Mouse (Mus musculus): ENCODE results near the gene Chrm2.
A peak's percentile ranks its signal among the peaks of the same experiment; 100 is the strongest.

The Chrm2 gene

DNA sequence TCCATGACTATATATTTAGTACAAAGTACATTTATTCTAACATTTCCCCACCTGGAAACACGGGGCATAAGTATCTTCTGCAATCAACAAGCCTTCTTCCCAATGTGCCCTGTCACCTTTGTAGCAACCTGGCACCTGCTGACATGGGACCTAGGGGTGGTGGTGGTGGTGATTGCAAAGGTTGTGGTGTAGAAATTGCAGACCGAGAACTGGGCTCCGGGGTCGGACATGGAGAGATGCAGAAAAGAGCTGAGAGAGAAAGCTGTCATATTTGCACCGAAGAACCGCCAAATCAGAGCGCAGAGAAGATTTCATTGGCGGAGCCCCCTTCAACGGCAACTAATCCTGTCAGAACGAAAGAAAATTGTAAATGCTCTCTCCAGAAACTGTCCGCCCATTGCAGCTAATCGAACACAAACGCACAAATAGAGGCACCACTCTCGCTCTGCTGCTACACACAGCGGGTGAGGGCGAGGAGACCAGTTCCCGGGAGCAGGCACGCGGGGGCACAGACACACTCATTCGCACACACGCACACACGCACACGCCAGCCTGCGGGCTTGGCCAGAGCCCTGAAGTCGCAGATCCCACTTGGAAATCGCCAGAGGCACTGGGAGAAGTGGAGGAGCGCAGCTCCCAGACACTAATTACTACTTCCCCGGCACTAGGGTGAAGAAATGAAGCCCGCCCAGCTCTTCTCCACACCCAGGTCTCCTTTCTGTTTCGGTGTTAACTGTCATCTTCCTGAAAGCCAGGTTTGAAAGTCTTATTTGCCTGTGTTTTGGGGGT lies at the start of gene Chrm2:
Gene Chrm2, plus strand, starts transcription at position 473 of the 789 bp plus-strand sequence.
- peak; percentile 38 to 50 for DNase-seq

DNA sequence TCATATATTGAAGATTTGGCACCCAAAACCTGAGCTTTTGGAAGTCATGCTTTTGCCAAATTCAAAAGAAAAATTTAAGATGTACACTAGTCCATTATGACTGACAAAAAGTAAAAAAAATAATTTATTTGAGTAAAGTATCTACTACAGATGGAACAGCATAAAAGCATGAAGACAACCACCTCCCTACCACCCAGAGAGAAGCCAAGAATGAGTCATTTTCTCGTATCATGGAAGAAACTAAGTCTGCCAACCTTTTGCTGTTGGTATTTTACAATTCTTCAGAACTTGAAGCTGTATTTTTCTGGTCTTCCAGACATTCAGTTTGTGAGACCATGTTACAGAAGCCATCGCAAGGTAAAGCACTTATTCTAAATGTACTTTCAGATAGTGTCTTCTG lies 13.9 kb upstream of the Chrm2 start:
- DNase-seq = no peak

DNA sequence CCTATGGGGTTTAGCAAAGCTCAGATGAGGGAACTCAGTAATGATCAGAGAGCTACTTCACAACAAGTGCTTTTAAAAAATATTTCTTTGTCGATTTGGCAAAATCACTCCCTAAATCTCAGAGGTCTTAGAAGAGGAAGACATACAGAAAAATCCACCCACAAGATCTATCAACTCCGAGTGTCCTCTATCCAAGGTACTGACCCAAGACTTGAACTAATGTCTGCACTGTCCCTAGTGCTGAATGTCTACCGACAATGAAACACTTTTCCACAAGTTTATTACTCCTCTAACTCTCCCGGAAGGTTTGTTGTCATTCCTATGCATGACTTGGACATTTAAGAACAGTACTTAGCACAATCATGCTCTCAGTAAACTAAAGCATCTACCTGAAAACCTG lies 9.9 kb upstream of the Chrm2 start:
- no peak for DNase-seq

DNA sequence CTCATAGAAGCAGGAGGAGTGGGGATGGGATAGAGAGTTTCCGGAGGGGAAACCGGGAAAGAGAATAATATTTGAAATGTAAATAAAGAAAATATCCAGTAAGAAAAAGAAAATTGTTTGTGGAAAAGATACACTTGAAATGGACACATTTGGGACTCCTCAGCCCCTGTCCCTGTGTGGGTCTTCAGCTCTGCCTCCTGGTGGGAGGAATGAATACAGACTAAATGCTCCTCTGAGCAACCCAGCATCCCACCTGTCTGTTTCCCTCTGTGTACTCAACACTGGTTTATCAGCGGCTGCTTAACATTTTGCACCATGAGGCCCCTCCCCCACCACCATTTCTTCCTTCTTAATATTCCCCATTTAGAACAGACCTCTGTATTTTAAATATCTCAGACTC lies 3.8 kb upstream of the Chrm2 start:
- DNase-seq = no peak

DNA sequence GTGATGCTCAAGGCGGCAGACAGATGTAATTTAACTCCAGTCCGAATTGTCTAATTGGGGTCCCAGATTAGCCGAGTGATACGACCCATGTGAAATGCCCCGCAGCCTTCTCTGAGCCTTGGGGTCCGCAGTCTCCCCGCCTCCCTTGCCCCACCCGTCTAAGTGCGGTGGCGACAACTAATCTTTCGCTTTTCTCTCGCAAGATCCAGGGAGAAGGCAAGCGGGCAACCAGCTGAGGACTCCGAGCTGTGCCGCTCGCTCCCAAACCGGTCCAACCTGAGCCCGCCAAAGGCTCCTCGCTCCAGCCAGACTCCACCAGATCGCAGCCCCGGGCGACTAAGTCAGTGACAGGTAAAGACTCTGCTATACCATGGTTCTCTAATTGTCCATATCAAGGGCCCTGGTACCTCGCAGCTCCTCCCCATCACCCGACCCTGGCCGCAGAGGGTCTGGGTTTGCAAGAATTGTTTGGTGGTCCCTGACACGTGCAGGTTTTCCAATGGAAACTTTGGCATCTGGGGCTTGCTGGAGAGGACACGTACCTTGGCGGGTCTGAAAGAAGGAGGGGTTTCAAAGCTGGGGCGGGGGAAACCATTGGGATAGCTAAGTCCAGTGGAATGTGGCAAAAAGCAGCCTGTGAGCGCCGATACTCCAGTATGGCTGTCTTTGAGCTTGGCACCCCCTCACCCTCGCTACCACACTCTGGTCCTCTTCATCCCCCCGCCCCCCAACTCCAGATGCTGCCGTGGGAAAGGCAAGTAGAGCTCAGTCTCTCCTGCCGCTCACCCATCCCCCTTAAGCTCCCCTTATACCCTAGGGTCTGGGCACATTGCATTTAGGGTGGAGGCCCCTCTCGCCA lies 746 bp downstream of the Chrm2 start:
- DNase-seq = peak; percentile 30 to 45

DNA sequence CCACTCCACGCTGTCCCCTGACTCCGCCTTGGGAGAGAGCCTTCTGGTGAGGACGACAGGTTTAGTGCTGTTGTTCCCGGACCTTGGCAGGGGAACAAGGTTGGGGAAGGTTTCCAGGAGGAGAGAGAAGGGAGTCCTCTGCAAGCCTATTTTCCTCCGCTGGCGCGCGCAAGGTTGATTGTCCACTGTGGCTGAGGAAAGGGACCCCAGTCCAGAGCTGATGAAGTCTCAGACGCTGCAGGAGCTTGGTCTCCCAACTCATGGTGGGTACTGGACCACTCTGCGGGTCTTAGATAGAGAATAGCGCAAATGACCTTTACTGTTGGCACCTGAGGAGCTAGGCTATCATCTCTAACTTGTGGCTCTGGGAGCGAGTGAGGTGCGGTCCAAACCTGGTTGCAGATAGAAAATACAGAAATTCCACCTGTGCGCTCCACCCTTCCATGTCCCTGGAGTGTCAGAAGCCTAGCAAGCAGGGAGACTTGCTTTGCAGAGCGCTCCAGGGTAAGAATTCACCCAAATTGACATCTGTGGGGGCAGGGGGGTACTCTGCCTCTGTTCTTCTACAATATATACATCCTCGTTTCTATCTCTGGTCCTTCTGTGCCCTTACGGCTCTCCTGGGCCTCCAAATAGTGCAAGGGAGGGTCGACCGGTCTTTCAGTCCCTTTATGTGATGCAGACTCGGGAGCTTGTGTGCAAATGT lies 1.5 kb downstream of the Chrm2 start:
- DNase-seq = peak; percentile 9 to 20

DNA sequence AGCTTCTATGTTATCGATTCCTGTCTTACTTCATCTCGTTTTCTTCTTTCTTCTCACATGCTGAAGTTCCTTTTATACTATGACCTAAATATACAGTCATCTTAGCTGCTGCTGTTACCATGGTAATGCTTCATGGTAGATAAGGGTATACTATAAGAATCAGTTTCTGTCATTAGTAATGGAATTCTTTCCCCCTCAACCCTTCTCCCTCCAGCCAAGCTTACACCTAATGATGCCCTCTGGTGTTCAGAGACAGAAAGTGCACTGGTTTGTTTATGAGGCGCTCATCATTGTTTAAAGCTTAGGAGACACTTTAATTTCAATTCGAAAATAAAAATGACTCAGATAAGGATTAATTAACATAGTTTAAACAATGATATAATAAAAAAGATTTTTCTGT lies 5.8 kb downstream of the Chrm2 start:
- DNase-seq = peak in 1 of 2 experiments; percentile 26

DNA sequence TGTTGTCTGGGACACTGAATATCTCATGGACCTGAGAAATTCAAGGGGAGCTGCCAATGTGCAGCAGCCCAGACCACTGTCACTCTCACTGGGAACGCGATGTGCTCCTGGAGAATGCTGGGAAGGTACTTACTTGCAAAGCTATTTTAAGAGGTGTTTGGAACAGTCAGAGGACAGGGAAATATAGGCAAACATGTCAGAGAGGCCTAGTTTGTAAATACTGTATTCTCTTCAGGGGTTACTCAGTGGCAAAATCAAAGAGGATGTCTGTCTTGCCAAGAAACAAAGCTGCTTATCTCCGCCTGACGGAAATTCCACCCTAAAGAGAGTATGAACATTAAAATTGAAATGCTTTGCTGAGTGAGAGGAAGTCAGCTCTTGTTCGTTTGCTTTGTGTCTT lies 17.3 kb downstream of the Chrm2 start:
- DNase-seq = no peak

DNA sequence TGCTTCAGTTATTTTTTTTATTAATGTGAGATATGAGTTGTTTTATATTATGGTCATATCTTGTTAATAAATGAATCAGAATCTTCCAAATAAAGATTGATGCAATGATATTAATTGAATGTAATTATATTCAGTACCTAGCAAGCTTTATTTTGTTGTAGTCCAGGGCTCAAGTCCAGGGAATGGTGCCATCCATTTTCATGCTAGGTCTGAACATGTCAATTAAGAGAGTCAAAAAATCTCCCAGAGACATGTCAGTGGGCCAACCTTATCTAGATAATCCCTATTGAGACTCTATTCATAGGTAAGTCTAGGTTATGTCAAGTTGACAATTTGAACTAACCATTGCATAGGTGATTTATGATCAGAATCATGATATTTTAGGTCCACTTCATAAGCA lies 21.1 kb downstream of the Chrm2 start:
- no peak for DNase-seq

DNA sequence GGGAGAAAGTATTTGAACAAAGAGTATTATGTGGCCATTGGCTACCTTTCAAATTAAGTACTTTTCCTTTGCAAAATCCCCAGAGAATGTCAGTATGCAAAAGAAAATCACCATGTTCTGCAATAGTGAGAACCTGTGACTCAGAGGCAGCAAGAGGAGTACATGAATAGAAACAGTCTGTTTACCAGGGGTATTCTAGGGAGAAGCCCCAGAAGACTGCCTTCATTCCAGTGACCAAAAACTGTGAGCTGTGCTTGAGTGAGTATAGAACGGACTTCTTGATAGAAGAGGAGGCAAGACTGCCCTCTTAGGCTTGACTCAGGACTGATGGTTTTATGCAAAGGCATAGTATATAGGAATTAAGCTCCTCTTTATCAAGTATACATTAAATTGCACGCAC lies 22.2 kb downstream of the Chrm2 start:
- DNase-seq = no peak

DNA sequence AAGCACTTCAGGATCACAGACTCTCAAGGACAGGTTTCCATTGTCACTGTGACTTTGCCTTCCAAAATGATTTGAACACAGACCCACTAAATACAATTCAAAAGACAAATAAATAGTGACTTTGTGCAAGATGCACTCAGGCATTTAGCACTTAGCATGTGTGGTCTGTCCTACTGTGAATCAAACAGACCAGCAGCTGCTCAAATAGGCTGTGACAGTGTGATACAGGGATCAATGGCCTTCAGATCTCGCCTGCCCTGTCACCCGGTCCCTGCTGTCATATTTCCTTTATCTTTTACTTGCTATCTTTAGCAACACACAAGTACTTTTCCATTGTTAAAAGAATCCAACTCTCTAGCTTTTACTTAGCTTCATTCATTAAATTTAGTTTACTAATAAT lies 31.8 kb downstream of the Chrm2 start:
- DNase-seq = no peak

DNA sequence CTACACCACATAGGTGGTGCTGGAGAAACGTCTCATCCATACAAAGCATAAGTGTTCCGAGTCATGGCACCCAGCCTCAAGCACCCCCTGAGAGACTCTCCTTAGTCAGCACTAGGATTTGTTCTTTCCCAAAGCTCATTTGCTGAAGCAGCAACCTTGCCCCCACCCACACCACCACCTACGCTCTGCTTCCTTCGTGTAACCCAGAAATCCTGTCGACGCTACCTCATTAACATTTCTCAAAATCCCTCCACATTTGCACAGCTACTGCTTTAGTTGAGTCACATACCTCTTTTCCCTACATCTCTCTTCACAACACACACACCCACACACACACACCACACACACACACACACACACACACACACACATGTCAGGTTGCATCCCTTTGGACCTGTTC lies 50.1 kb downstream of the Chrm2 start:
- no peak for DNase-seq

DNA sequence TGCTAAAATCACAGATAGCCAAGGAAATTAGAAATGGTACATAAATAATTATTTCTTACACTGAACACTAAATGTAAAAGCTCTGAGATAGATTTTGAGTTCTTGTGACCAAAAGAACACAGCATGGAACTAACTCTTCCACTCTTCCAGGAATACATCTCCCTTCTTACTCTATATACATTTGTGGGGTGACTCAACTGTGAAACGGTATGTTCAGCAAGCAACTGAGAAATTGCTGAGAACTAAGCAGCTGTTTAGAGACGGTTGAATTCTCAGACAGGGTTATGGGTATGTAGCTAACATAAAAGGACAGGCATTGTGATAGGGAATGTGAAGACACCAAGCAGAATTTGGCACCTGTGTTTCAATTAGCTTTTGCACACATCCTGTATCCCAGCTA lies 51.3 kb downstream of the Chrm2 start:
- DNase-seq = no peak

DNA sequence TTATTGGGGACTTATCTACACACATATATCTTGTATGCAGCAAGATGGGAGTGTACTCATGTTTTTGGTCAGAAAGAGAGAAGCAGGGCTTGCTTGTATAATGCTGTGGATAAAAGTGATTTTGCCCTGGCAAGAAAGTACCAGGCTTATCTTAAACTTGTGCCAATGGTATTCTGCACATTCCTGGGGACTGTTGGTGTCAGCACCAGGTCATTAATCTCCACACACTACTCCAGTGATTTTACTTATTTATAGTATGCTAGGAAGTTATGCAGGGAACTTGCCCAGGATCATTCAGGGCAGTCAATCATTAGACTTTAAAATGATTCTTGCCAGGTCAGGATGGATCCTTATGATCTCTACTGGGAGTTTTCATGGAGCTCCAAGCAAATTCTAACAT lies 63.6 kb downstream of the Chrm2 start:
- DNase-seq = no peak

DNA sequence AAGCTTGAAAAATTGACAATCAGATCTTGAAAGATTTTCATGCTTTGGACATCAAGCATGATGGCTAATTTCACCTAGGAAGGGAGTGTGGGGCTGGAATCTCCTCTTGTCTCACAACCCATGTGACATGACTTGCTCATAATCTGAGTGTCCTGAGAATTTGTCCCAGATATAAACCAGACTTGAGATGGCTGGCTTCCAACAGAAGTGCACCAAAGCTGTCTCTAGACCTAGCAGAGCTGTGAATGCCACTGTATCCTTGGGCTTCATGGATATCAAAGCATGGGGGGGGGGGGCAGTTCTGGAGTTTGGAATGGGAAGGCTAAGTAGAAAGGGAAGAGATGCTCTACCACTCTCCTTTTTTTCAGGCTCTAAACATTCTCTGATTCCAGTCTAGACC lies 67.2 kb downstream of the Chrm2 start:
- DNase-seq = no peak

DNA sequence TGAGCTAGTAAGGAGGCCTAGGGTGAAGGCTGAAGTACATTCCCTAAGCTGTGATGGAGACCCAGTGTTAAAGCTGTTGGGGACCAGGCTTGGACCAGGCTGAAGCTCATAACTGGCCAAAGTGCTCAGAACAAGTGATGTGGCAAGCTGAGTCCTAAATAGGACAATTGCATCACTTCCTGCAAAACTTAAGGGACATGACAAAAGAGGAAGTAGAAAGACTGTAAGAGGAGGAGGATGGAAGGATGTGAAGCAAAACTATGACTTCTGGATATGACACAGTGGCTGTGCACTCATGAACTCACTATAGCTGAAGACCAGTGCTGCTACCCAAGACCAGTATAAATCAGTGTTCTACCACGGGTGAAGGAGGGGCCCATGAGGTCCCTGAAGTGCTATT lies 69.1 kb downstream of the Chrm2 start:
- no peak for DNase-seq

DNA sequence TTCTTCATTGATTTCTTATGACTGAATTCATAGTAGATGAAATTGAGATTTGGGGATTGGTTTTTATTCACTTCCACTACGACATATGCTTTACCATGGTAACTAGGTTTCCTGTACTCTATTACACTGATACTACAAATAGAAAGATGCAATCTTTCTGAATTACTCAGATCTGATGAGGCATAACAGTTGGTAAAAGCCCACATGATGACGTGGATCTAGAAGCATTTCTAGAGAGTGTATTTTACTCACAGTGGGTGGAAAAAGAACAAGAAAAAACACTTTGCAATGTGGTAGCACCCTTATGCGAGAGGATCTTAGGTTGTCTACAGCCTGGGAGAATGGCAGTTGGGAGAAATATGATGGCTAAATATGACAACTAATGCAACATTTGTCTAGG lies 76.1 kb downstream of the Chrm2 start:
- no peak for DNase-seq

DNA sequence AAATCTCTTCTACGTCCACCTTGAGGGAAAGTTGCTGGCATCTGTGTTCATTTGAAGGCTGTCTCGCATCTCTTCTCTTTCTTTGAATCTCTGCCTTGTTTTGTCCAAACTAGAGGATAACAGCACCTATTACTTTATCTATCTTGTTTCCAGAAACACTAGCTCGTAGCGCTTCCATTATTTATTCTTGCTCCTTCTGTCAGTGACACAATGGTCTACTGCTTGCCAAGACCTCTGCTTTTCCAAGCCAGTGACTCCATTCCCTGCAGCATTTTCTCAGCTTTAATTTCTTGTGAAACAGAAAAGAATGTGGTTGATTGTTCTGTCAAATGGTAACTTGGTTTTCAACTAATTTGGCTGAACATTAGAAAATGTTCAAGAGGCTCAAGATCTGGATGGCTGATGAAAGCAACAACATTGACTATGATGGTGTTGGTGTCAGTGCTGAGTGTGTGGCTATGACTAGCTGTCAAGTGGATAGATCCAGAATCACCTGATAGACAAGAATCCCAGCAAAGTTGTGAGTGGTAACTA lies 96.3 kb downstream of the Chrm2 start:
- no peak for DNase-seq

DNA sequence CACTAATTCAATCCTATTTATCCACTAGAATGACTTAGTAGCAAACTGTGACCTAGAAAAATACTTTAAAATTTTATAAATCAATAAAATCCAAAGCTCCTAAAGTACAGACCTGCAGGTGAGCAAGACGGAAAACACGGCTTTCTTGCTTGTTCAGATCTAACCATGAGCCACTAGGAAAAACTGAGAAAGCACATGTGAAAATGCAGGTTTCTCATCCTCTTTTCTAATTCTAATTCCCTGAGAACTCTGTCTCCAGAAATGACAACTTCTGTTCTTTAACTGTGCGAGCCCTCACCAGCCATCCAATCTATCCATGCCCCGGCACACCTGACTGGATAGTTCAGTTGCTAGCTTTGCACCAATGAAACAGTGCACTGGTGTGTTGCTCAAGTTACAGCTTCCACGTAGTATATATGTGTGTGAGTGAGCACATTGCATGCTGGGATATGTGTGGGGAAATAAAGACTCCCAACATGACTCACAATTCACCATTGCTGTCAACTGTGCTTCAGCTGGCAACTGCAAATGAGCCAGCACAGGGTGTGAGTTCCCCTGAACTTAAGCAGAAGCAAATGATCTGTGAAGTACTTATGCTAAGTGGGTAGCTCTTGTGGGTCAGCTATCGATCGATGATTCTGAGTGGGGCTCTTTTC lies 119.3 kb downstream of the Chrm2 start:
- DNase-seq = no peak

DNA sequence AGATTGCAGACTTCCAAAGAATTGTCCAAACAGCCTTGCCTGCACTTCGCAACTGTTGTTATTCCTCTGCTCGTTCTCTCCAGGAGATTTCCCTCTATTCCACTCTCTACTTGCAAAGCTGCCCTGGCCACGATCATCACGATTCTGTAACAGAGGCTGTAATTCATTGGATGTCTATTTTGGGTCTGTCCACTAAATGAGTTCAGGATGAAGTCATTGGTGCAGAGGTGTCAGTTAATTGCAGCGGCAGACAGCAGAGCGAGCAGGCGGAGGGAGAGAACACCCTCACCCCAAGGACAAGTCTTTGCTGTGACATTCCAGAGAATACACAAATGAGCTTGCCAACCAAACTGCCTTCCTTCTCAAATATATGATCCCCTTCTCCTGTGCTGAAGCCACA lies 120.1 kb downstream of the Chrm2 start:
- no peak for DNase-seq

DNA sequence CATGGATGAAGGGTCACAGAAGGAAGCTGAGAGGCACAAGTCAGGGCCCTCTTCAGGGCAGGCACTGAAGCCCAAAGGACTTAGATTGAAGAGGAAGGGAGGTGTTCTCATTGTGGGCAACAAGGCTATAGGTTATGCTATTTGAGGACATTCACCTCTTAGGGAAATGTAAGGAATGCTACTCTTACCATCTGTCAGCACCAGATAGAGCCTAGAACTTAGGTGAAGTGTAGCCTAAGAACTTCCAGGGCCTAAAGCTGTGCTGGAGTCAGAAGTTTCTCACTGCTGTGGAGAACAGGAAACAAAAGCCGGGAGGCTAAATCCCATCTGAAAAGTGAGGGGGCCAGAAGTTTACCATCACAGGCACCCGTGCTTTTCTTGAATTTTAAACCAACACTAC lies 120.6 kb downstream of the Chrm2 start:
- no peak for DNase-seq

DNA sequence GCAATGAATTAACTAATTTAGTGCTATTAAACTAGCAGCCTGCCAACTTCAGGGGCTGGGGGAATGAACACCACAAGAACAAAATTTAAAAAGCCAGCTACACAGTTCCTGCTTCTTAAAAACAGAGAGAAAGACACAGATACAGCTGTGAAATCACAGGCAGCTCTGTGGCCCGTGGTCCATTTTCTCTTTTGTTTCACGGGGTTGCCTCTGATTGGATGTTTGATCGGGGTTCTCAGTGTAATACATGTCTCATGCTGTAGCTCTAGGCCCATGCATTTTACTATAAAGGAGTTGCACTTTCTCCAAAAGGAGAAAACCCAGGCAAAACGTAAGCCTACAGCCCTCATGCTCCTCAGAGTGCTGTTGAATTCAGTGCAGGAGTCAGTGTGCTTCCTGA lies 128.6 kb downstream of the Chrm2 start:
- DNase-seq = no peak

DNA sequence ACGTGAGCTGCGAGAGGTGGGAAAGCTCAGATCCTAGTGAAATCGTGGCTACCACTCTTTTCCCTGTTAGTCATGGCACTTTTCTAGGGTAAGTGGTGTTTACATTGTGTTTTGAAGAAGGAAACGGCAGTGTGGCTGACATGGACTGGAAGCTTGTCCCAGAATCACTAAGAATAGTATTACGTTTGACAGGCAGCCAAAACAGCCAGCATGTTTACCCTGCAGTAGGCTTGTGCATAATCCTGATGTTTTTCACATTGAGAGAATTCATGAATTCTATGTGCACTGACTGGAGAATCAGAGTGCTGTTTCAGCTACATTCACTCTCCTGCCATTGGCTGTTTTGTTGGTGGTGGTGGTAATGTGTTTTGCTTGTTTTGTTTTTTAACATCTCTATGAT lies 129.4 kb downstream of the Chrm2 start:
- DNase-seq = no peak

Measured in cerebellum, postnatal 25 days (tissue).